Mouse (Mus musculus) heart, adult 9 months (tissue): ENCODE results near the gene Gm17482.

Source experiments
- DNase-seq, 2 experiments: peaks; one replicate each; pipeline ENCODE4 v3.0.0; 2022; ENCODE audit warnings: low spot score in 2 of 2

Gm17482 gene

DNA sequence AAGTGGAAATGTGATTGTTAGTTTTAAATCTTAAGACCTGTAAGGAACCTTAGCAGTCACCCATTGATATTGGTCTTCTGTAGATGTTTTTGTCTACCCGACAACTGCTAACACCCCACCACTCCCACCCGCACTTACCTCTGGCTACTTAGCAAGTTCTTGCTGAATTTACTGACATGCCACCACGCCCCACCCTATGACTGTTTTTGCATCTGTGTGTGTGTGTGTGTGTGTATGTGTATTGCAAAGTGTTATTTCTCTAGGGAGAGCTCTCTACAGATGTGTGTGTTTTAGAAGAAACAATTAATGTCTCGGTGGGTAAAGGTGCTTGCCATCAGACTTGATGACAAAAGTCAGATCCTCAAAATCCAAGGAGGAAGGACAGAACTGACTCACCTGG lies at the start of gene Gm17482:
Gm17482 (plus strand) TSS at position 301 of the 400 bp plus-strand sequence.
- DNase-seq = no peak

DNA sequence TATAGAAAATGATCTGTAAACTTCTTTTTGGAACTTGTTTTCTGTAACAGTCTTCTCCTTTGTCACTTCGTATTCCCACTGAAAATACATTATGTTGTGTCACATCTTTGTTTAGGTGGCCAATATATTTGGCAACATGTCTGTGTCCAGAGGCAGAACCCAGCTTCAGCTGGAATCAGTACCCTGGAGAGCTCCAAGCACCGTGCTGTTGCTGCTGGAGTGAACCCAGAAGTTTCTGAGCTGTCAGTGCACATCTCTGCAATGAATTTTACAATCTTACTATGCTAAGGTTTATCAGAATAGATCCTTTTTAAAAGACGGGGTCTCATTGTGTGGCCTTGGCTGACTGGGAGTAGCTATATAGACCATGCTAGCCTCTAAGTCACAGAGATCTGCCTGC lies 48.3 kb upstream of the Gm17482 start:
- peak in 1 of 2 experiments; percentile 2 for DNase-seq

DNA sequence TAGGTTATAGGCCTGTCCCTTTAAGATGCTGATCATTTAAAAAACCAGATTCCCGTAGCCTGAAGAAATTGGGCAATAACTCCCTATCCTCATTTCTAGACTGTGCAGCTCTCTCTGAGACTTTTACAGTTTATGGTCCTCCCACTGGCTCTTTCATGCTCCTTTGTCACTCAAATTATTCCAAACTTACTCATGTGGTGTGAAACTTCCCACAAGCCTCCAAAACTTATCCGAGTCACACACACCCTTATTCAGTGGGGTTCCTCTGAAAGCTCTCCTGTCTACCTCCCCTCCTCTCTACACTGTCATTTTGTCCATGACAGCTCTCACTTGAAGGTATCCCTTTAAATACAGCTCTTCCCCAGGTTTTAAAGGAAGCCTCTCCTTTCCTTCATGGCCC lies 46.0 kb upstream of the Gm17482 start:
- no peak for DNase-seq

DNA sequence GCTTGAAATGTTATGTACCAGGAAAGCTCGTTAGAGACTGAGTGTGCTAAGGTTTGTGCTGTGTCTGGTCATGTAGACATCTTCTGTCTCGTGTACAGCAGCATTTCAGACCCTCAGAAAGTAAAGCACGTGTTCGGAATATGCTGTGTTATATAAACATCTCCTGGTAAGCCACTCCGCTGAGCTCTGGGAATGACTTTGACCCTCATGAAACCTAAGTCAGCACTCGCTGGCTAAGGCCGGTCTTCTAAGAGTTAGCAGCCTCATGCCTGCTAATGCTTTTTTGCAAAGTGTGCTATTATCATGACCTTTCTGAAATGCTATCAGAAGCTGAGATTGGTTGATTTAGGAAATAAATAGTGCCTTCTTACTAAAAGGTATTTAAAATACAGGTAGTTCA lies 36.0 kb upstream of the Gm17482 start:
- DNase-seq = no peak

DNA sequence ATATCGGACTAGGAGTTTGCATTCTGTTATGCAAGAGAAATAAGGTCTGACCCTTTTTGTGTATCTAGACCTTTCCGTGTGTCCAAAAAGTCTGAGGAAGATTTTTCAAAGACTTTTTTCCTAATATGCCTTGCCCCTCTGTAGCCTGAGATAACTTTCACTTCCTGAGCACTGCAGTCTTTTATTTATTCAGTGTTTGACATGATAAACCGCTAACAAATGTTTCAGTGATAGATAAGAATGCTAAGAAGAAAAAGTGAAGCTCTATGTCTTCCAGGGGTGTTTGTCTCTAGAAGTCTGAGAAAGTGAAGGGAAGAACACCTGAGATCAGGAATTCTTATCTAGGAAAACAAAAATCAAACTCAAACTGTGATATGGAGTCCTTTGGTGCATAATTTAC lies 26.4 kb upstream of the Gm17482 start:
- no peak for DNase-seq

DNA sequence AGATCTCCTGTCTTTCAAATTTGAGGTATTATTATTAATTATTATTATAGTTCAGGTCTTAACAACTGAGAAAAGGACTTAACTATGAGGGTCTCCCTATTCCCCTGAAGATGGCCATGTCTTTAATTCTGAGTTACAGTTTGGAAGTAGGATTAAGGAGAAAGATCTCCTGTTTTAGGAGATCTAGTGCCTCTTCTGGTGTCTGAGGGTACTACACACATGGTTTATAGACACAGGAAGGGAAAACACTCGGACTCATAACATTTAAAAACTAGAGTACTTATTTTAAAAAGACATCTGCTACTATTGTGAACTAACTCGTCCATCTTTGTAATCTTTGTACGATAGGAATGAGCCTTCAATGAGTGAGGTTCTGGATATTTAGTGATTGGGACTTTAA lies 24.1 kb upstream of the Gm17482 start:
- no peak for DNase-seq

DNA sequence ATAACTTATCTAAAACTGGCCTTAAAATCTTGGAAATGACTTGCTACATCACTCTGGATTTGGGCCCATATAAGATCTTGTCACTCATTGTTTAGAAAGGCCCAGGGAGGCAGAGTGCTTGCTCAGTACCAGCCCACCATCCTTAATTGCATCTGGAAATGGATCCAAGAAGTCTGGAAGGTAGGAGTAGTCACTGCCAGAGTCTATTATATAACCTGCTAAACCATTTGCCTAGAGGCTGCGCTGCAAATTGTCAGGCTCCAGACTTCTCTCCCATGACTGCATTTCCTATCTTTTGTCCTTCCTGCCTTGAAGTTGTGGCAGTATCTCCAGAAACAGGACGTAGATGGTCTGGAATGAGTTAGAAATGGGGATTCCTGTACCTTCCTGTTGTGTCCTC lies 17.0 kb upstream of the Gm17482 start:
- no peak for DNase-seq

DNA sequence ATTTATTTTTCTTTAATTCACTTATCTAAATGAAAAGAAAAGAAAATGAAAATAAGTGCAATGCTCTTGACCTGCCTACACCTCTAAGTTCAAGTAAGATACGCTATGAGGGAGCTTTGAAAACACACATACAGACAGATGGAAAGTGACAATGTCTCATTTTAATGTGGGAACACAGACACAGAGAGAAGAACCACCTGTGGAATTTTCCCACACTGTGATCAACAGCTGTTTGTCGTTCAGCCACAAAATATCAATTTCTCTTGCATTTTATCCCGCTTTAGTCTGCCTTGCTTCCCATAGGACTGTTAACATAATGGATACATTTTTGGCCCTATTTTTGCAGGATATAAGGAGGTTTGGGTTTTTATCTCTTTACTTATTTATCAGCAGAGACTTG lies 16.3 kb upstream of the Gm17482 start:
- DNase-seq = no peak

DNA sequence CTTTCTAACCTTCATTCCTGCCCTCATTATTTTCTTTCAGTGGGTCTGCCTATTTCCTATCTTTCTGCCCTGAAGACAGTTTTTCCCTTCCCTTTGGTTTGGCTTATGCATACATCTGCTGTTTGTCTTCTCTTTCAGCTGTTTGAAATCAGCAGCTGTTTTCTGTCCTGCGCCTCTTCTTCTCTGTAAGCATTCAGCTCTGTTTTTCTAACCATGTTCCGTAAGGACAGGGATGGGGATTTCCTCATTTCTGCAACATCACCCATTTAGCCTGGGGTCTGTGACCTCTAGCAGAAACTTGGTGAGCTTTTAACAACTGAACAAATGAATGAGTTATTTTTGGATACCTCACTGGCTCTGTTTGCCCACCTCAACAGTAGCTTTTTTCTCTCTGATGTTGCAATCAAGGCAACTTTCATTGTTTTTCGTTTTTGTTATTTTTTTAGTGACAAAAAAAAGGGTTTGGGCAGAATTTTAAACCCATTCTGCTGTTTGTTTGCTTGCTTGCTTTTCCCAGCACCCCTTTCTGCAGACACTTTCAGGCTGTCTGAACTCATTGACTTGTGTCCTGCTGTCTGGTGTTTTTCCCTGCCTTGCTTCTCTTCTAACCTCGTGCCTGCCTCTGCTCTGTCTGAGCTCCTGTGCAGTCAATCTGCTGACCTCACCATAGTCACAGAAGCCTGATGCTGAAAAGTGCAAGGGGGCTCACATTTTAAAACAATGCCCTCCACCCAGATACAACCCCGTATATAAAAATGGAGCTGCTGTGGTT lies 14.8 kb upstream of the Gm17482 start:
- peak; percentile 19 to 50 for DNase-seq

DNA sequence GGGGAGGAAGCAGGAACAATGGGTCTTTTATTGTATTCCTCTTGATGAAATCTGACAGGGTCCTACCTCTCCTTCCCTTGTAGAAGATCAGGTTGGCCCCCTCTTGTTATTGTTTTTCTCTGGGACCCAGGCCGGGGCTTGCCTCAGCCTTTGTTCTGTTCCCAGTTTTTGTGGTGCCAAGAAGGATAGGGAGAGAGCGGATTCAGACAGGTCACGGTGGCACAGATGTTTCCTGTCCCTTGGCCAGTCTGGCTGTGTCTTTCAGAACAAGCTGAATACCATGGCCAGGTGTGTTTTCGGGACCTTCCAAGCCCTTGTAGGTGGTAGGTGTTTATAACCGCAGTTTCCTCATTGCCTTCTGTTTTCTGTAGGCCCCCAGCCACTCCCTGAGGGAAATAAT lies 14.0 kb upstream of the Gm17482 start:
- peak in 1 of 2 experiments; percentile 23 for DNase-seq

DNA sequence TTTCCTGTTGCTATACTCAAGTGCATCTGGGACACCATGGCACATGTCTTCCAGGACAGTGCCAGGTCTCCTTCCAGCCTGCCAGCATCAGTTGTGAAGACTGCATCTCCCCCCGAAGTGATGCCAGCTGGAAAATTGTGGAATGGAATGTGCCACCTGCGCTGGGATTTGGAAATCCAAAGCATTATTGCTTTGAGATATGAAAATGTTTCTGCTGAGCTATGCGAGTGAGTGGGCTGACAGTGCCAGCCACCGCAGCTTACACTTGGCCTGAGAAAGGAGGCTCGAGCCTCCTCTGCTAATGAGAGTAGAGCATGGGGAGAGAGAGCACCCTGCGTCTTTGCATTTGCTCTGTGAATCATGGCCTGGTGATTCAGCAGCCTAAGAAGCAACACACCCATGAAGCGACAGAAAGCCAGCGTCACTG lies 5.9 kb upstream of the Gm17482 start:
- no peak for DNase-seq

DNA sequence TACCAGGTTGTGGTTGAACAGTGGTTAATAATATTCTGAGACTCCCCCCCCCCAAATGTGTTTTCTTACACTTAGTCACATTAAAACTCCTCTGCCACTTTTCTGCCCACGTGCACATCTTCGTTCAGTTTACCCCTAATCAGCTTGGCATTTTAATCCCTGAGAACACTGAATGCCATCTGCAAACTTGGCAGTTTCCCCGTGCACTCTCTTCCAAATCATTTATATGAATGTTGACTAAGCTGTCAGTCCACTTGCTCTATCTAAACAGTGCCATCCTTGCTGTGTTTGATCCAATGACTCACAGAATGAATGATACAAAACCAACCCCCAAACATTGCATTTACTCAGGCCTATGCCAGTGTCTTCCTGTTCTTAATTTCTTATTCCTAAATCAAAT lies 1.6 kb upstream of the Gm17482 start:
- DNase-seq = no peak

DNA sequence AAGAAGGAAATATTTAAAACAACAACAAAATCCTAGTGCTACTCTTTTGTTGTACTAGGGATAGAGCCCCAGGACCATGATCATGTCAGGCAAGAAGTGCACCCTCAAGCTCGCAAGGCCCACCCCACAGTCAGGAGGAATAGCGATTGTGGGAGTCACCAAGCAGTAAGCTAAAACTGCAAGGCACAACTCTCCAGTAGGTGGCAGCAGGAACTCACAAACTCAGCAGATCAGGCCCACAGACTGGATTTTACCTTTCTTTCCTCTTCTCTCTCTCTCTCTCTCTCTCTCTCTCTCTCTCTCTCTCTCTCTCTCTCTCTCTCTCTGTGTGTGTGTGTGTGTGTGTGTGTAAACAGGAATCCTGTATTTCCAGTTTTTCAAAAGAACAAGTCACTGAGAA lies 386 bp downstream of the Gm17482 start:
- DNase-seq = peak; percentile 46 to 74

DNA sequence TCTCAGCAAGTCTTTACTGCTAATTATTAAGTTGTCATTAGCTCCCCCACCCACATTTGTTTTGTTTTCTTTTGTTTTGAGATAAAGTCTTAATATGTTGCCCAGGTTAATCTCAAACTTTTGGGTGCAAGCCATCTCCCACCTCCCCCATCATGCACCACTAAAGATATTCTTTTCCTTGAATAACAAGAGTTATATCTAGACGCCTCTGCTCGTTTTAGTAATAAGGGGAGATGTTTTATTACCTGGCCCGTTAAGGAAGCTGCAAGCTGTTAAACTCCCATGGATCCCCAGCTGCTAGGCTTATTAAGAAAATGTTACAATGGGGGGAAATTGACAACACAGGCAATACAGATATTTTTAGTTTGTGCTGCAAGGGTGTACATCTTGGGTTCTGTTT lies 3.4 kb downstream of the Gm17482 start:
- peak in 1 of 2 experiments; percentile 76 for DNase-seq

DNA sequence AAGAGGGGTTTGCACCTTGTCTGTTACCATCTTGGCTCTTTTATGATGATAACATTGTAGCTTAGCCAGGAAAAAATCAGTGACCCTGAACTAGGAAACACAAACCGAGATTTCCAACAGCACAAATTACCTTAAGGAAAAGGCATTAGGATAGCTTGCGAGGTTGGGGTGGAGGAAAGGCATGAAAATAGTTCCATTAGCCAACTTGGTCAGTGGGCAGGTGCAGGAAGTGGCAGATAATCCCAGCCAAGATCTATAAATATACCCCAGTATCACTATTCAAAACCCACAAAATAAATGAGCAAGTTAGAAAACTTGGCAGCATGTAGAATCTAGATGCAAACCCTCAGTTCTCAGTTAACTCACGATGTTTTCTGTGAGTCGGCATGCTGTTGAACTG lies 4.7 kb downstream of the Gm17482 start:
- DNase-seq = peak in 1 of 2 experiments; percentile 71

DNA sequence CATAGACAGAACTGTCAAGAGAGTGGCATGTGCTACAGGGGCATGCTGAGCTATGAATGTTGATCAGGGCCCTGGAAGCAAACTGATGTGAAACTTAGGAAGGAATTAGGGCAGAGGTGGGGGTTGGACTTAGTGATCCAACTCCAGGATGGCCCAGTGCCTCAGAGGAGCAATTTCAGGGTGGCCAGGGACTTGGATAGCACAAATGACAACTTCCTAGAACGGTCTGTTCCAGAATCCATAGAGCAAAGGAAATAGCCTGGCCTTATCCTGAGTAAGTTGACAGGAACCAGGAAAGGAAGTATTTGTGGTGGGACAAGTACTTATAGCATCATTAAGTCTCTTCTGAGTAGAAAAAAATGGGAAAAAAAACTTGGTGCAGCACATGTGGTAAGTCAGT lies 5.4 kb downstream of the Gm17482 start:
- peak; percentile 50 to 86 for DNase-seq

DNA sequence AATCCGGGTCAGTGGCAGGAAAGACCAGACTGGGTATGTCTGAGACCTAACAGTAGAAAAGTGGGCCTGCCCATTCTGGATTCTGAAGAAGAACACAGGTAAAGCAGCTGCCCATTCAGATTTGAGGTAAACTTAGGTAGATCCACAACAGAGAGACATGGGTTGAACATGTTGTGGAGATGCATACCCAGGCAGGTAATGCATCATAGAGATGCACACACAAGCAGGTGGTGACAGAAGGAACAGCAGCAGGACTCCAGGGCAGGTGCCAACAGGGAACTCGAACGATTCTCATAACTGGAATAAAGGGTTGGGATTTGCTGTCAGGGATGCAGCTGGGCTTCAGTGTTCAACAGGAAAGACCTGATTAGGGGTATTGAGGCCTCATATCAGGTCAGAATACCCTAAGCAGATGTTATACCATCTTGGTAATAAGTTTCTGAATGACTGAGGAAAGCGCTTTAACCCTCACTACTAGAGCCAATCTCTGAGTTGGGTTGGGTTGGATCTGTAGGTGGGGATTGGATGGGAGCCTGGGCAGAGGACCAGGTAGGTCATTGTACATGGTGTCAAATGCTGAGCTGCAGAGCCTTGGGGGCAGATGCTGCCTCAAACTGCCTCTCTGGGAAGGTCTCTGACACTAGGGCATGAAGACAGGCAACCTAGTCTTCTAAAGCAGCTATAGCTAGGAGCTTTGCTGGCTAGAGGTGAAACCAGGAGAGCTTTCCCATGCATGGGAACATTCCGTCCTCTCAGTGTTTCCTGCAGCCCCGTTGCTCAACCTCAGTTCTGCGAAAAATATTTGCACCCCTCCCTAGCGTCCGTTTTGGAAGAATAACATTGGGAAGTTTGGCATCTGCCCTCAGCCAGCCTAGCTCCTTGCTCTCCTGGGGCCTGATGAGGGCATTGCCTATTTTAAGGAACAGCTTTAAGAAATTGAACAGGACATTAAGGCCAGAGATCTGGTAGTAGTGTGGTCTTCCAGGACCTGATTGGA lies 11.2 kb downstream of the Gm17482 start:
- peak; percentile 77 to 88 for DNase-seq

DNA sequence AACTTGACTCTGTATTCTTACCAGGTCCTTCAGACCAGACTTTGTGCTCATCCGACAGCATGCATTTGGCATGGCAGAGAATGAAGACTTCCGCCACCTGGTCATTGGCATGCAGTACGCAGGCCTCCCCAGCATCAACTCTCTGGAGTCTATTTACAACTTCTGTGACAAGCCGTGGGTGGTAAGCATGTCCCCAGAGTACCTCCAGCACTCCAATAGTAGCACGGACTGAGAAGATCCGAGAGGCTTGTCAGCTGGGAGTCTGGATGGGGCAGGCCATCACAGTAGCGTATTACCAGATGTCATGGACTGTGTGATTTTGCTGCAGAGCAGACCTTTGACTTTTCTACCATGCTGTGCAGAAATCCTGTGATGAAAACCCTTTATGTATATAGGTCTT lies 12.2 kb downstream of the Gm17482 start:
- no peak for DNase-seq

DNA sequence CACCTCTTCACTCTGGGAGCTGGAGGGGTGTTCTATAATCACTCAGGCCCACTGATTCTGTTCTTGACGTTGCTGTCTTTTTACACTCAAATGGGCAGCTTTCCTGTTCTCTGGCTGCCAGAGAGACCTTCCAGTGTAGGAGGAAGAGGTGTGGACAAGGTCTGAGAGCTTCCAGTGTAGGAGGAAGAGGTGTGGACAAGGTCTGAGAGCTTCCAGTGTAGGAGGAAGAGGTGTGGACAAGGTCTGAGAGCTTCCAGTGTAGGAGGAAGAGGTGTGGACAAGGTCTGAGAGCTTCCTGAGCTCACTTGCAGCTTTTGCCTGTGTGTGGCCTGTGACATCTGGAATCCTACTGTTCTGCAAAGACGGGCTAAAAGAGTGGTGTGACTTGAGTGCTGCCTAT lies 13.3 kb downstream of the Gm17482 start:
- peak; percentile 39 to 65 for DNase-seq

DNA sequence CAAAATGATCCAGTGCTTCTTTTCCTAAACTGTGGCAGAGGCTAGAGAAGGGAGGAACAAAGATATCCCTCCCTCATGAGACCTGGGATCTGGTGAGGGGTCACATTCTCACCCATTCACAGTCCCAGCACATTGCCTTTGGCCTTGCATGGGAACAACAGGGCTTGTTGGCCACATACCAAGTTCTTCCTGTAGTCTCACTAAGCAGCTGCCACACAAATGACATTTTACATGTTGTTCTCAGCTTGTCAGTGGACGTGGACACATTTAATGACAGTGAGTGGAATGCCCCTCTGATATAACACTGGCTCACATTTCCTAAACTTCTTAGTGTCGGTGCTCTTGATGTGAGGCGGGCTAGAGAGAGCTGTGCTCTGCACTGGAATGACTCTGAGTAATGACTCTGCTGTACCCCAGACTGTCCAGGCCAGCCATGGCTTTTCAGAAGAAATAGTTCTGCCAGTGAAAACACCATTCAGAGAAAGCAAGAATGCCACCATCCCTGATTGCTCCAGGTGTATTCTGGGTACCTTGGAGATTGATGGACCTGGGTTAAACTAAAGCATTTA lies 14.1 kb downstream of the Gm17482 start:
- DNase-seq = no peak

DNA sequence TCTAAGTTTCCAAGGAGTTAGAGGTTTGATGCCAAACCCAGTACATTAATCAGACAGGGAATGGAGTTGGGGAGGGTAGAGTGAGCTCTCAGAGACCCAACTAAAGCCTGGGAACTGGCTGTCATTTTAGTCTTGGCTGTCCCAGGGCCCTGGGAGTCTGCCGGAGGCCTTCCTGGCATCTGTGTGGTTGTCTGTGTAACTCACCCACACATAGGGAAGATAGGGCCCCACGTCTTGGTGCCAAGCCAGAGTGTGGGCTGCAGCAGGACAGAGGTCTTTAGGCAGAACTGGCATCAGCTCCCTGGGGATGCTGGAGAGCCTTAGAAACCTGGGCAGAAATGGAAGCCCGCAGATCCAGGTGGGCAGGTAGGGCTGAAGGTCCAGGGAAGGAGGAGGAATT lies 14.8 kb downstream of the Gm17482 start:
- no peak for DNase-seq

DNA sequence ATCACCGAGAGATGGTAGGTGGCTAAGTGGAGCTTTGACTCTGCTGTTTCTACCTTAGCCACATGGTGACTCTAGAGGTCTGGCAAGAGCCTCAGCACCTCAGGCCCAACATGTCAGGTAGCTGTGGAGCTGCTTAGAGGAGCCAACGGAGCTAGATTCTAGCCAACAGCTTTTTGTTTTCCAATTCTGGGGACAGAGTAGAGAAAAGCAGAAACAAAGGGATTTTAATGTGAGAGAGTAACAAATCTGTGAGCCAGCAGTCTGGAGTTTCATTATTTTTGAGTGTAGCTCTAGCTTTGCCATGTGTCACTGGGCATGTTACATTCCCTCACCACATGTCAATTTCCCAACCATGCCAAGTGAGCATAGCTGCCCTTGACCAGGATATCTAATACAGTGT lies 17.1 kb downstream of the Gm17482 start:
- no peak for DNase-seq
